15 mouse cellular contexts compared by ENCODE assay signal in the genomic region with DNA sequence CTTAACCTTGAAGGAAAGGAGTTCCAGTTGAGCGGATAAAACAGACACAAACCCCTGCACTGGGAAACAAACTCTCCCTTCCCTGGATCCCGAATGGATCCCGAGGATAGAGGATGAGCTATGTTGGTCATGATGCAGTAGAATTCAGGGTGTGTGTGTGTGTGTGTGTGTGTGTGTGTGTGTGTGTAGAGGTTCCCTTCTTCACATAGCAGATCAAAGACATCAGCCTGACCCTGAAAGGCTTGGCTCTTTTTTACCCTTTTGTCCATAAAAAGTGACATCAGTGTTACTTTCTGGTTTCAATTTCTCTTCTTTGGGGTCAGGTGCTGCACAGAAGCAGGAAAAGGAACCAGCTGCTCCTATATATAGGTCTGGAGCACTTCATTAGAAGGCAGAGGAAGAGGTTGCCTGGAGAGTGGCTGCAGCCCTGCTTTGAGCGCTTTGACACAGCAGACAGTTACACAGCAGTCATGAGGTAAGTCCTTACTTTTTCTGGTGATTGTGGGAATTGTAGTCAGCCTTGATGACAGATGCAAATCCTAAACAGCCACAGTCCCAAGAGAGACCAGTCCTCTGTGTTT. TPM values are rescaled to one million over a fixed set of nuclear protein-coding genes. Genes with fewer than 3 reads are reported as not detected.
A peak's percentile ranks its signal among the peaks of the same experiment; 100 is the strongest.
DNase-seq lines count a peak whose midpoint lies in the region; ATAC-seq and TF ChIP-seq lines count a peak whose summit lies in the region.
"Had no signal": no experiment of that assay in that cellular context is flagged by ENCODE, and none has a peak within 500 bp of the region (broad histone marks: within the 10 kb centered on the region; RNA-seq: fewer than 3 reads in every experiment).

No protein-coding gene starts in this region.

- TF ChIP-seq EP300 in heart, postnatal 0 days (IDR thresholded peaks at IDR 0.05; ENCODE audit: low read depth): no peak
- no peak for TF ChIP-seq EP300 in CH12.LX (IDR thresholded peaks at IDR 0.05; ENCODE audit: low read length)
- no peak for TF ChIP-seq EP300 in stomach, postnatal 0 days (optimal IDR thresholded peaks at IDR 0.05)

- no peak overlapping the region for H3K4me2 ChIP-seq in heart, postnatal 0 days (ENCODE audit: low read depth, low read length)
- H3K4me2 ChIP-seq in CH12.LX (ENCODE audit: insufficient read depth, low read depth, poor library complexity, severe bottlenecking): no peak overlapping the region
- H3K4me2 ChIP-seq in kidney, embryonic 16.5 days (replicated peaks; ENCODE audit: low read depth, low read length): no peak overlapping the region
- no peak overlapping the region for H3K4me2 ChIP-seq in stomach, postnatal 0 days (replicated peaks; ENCODE audit: low read depth)
- H3K4me2 ChIP-seq: limb, embryonic 13.5 days; neural tube, embryonic 12.5 days had no signal

- peaks cover 6% of the 10 kb centered on the region; the same call in 1 of the 2 replicates for H3K4me1 ChIP-seq in heart, postnatal 0 days (ENCODE audit: control insufficient read depth, insufficient read depth)
- H3K4me1 ChIP-seq in CH12.LX (ENCODE audit: control insufficient read depth in 1 of 2, insufficient read depth in 2 of 2): peaks cover 0 to 24% of the 10 kb centered on the region in 2 experiments; a peak in 2 of 4 replicates
- peaks cover 9% of the 10 kb centered on the region for H3K4me1 ChIP-seq in kidney, embryonic 16.5 days (ENCODE audit: insufficient read depth, low read length)
- no peaks in the 10 kb centered on the region for H3K4me1 ChIP-seq in stomach, postnatal 0 days (replicated peaks; ENCODE audit: control insufficient read depth, insufficient read depth)
- H3K4me1 ChIP-seq: hindbrain, embryonic 10.5 days; neural tube, embryonic 12.5 days had no signal

- dilution Hi-C loops in CH12.LX (cut with MboI; ENCODE audit: extremely low pct_ligation_motif_present, extremely low pct_unique_long_range_greater_than_20kb, low sequenced_read_pairs): no loop called here

- H3K79me2 ChIP-seq in CH12.LX (replicated peaks; ENCODE audit: control insufficient read depth, extremely low read depth, insufficient read depth, poor library complexity, severe bottlenecking): no peaks in the 10 kb centered on the region

- WGBS in heart, postnatal 0 days: 55% methylated on average over 4 of the region's 4 CpGs
- WGBS in kidney, embryonic 16.5 days: 41% methylated on average over 4 of the region's 4 CpGs
- WGBS in stomach, postnatal 0 days: 76% methylated on average over 4 of the region's 4 CpGs

- no peak overlapping the region for H3K4me3 ChIP-seq in heart, postnatal 0 days (ENCODE audit: low read depth, low read length)
- H3K4me3 ChIP-seq in CH12.LX (replicated peaks in 1 of 3; ENCODE audit: low read depth in 2 of 3, low read length in 2 of 3, poor library complexity in 1 of 3): no peak overlapping the region
- no peak overlapping the region for H3K4me3 ChIP-seq in kidney, embryonic 16.5 days (ENCODE audit: low read length)
- no peak overlapping the region for H3K4me3 ChIP-seq in stomach, postnatal 0 days (ENCODE audit: low read depth, low read length)
- H3K4me3 ChIP-seq: hindbrain, embryonic 10.5 days; limb, embryonic 13.5 days; neural tube, embryonic 12.5 days had no signal

- peak; percentile 67; the same call in 1 of the 2 replicates for ATAC-seq in heart, postnatal 0 days (ENCODE audit: insufficient read depth, low read depth)
- peak; percentile 76 for ATAC-seq in kidney, embryonic 16.5 days (ENCODE audit: low FRiP score, low TSS enrichment)
- no peak for ATAC-seq in stomach, postnatal 0 days (ENCODE audit: low FRiP score, low TSS enrichment)
- ATAC-seq in erythroid progenitor cell, adult 5-6 weeks (replicated peaks; ENCODE audit: low FRiP score, poor library complexity, severe bottlenecking): no peak

- no peak overlapping the region for H3K9ac ChIP-seq in heart, postnatal 0 days (replicated peaks; ENCODE audit: low read depth, low read length)
- no peak overlapping the region for H3K9ac ChIP-seq in CH12.LX (ENCODE audit: insufficient read depth, low read depth)
- H3K9ac ChIP-seq in kidney, embryonic 16.5 days (replicated peaks; ENCODE audit: low read length): no peak overlapping the region
- no peak overlapping the region for H3K9ac ChIP-seq in stomach, postnatal 0 days (ENCODE audit: low read length)
- H3K9ac ChIP-seq: limb, embryonic 13.5 days; neural tube, embryonic 12.5 days had no signal

- intact Hi-C loops in gastrocnemius, postnatal 36 days (cut with DNase I): no loop called here

- TF ChIP-seq RAD21 in CH12.LX (IDR thresholded peaks at IDR 0.05; ENCODE audit: low read depth, low read length): no peak

- peaks cover 18% of the 10 kb centered on the region; the same call in 1 of the 2 replicates for H3K36me3 ChIP-seq in heart, postnatal 0 days (replicated peaks; ENCODE audit: control insufficient read depth, insufficient read depth, low read length)
- H3K36me3 ChIP-seq in CH12.LX (replicated peaks in 1 of 2; ENCODE audit: control insufficient read depth in 1 of 2, insufficient read depth in 1 of 2, low read length in 1 of 2): peaks cover 0 to 21% of the 10 kb centered on the region in 2 experiments
- no peaks in the 10 kb centered on the region; the same call in 1 of the 2 replicates for H3K36me3 ChIP-seq in kidney, embryonic 16.5 days (ENCODE audit: insufficient read depth, low read length)
- H3K36me3 ChIP-seq in stomach, postnatal 0 days (ENCODE audit: control insufficient read depth, insufficient read depth, low read length): no peaks in the 10 kb centered on the region
- H3K36me3 ChIP-seq: hindbrain, embryonic 10.5 days; neural tube, embryonic 12.5 days had no signal

- H3K9me3 ChIP-seq in heart, postnatal 0 days (replicated peaks; ENCODE audit: control insufficient read depth, low read length): no peaks in the 10 kb centered on the region
- no peaks in the 10 kb centered on the region for H3K9me3 ChIP-seq in CH12.LX (replicated peaks; ENCODE audit: low read length)
- H3K9me3 ChIP-seq in kidney, embryonic 16.5 days (ENCODE audit: low read length): no peaks in the 10 kb centered on the region
- no peaks in the 10 kb centered on the region for H3K9me3 ChIP-seq in stomach, postnatal 0 days (ENCODE audit: control insufficient read depth, low read length)
- H3K9me3 ChIP-seq: hindbrain, embryonic 10.5 days; limb, embryonic 13.5 days; neural tube, embryonic 12.5 days had no signal

- DNase-seq in heart, postnatal 0 days (ENCODE audit: low spot score): peak; percentile 46
- DNase-seq in heart, adult 18-20 months: no peak
- DNase-seq in A20 (ENCODE audit: low read depth, low spot score) (peak; percentile 38), CH12.LX (ENCODE audit: extremely low read depth) (peak; percentile 31)
- no peak for DNase-seq in stomach, postnatal 0 days (ENCODE audit: low spot score)
- DNase-seq in gastrocnemius, postnatal 36 days: no peak
- DNase-seq: cerebellum, adult 8-10 months; lung, postnatal 4 days; thymus, adult 2 months had no signal

- no peak for TF ChIP-seq POLR2A in CH12.LX (IDR thresholded peaks at IDR 0.05; ENCODE audit: low read depth, low read length)

- H3K27ac ChIP-seq in heart, postnatal 0 days (ENCODE audit: low read depth): peak overlapping the region; percentile 37
- no peak overlapping the region for H3K27ac ChIP-seq in CH12.LX (ENCODE audit: insufficient read depth, low read depth)
- H3K27ac ChIP-seq in kidney, embryonic 16.5 days (ENCODE audit: low read length): no peak overlapping the region
- no peak overlapping the region for H3K27ac ChIP-seq in stomach, postnatal 0 days (replicated peaks)
- H3K27ac ChIP-seq: hindbrain, embryonic 10.5 days; limb, embryonic 13.5 days; neural tube, embryonic 12.5 days had no signal

- H3K27me3 ChIP-seq in heart, postnatal 0 days (ENCODE audit: control insufficient read depth, insufficient read depth, low read length): no peaks in the 10 kb centered on the region
- no peaks in the 10 kb centered on the region for H3K27me3 ChIP-seq in CH12.LX (replicated peaks)
- H3K27me3 ChIP-seq in kidney, embryonic 16.5 days (ENCODE audit: insufficient read depth, low read length): no peaks in the 10 kb centered on the region
- H3K27me3 ChIP-seq in stomach, postnatal 0 days (ENCODE audit: control insufficient read depth, insufficient read depth, low read length): no peaks in the 10 kb centered on the region
- H3K27me3 ChIP-seq: limb, embryonic 13.5 days; neural tube, embryonic 12.5 days had no signal

- in situ Hi-C loops in CH12.LX (cut with MboI; ENCODE audit: low pct_ligation_motif_present, low pct_unique_long_range_greater_than_20kb, low sequenced_read_pairs): no loop called here

- TF ChIP-seq CTCF in heart, postnatal 0 days (IDR thresholded peaks at IDR 0.05; ENCODE audit: low read depth): no peak
- TF ChIP-seq CTCF in CH12.LX (conservative IDR thresholded peaks at IDR 0.05 in 1 of 2, IDR thresholded peaks at IDR 0.05 in 1 of 2; ENCODE audit: low read depth in 2 of 2, low read length in 2 of 2): no peak
- TF ChIP-seq CTCF in stomach, postnatal 0 days (IDR thresholded peaks at IDR 0.05; ENCODE audit: low read depth): no peak

RNA-seq across cellular contexts. Expression of a gene that starts 13.3 kb away (rescaled TPM):
- total RNA-seq in heart, postnatal 0 days (2014; rRNA removed; ENCODE audit: low replicate concordance): 1.7 and 12.8 TPM in 2 replicates
- polyA plus RNA-seq in heart, postnatal 0 days (2015; fragmentation: Nextera tagmentation; extraction: Ambion mirVana): 2.3 and 3.0 TPM in 2 replicates
- total RNA-seq in heart, adult 18-20 months (2021): 1 to 10 TPM; 2.8 to 3.4 TPM
- total RNA-seq in CH12.LX (2012; rRNA removed) (0.08 and 0.13 TPM in 2 replicates), CH12.LX (2014; rRNA removed) (0.65 and 1.0 TPM in 2 replicates)
- 0.87 and 1.0 TPM in 2 replicates for polyA plus RNA-seq in CH12.LX (2012; ENCODE audit: insufficient read length, low read depth)
- 2.8 and 3.8 TPM in 2 replicates for polyA plus RNA-seq in kidney, embryonic 16.5 days (2015; fragmentation: Nextera tagmentation; extraction: Ambion mirVana)
- 2.5 and 2.7 TPM in 2 replicates for polyA plus RNA-seq in stomach, postnatal 0 days (2015; fragmentation: Nextera tagmentation; extraction: Ambion mirVana)
- 1 to 10 TPM; 1.4 to 2.0 TPM for total RNA-seq in gastrocnemius, postnatal 36 days (2021)
- total RNA-seq in erythroid progenitor cell, adult 5-6 weeks (2015; ENCODE audit: low replicate concordance): 2.5 and 9.2 TPM in 2 replicates
- total RNA-seq in erythroid progenitor cell, adult 5-6 weeks (2017; ENCODE audit: low replicate concordance): 2.3 and 4.5 TPM in 2 replicates

RNA-seq across cellular contexts. Expression of a gene that starts 19.5 kb away (rescaled TPM):
- total RNA-seq in heart, postnatal 0 days (2014; rRNA removed; ENCODE audit: low replicate concordance): 7.4 and 9.1 TPM in 2 replicates
- polyA plus RNA-seq in heart, postnatal 0 days (2015; fragmentation: Nextera tagmentation; extraction: Ambion mirVana): 4.3 and 4.6 TPM in 2 replicates
- 1 to 10 TPM; 3.1 to 3.7 TPM for total RNA-seq in heart, adult 18-20 months (2021)
- total RNA-seq in CH12.LX (2012; rRNA removed) (0.72 and 0.97 TPM in 2 replicates), CH12.LX (2014; rRNA removed) (8.8 and 10.1 TPM in 2 replicates)
- 5.7 and 6.0 TPM in 2 replicates for polyA plus RNA-seq in CH12.LX (2012; ENCODE audit: insufficient read length, low read depth)
- polyA plus RNA-seq in kidney, embryonic 16.5 days (2015; fragmentation: Nextera tagmentation; extraction: Ambion mirVana): 11.5 and 11.8 TPM in 2 replicates
- 2.3 and 2.5 TPM in 2 replicates for polyA plus RNA-seq in stomach, postnatal 0 days (2015; fragmentation: Nextera tagmentation; extraction: Ambion mirVana)
- 1 to 10 TPM; 1.2 to 1.4 TPM for total RNA-seq in gastrocnemius, postnatal 36 days (2021)
- 2.9 and 5.0 TPM in 2 replicates for total RNA-seq in erythroid progenitor cell, adult 5-6 weeks (2015; ENCODE audit: low replicate concordance)
- total RNA-seq in erythroid progenitor cell, adult 5-6 weeks (2017; ENCODE audit: low replicate concordance): 7.7 and 11.2 TPM in 2 replicates

RNA-seq across cellular contexts. Expression of a gene that starts 31.8 kb away (rescaled TPM):
- 0.50 and 2.8 TPM in 2 replicates for total RNA-seq in heart, postnatal 0 days (2014; rRNA removed; ENCODE audit: low replicate concordance)
- polyA plus RNA-seq in heart, postnatal 0 days (2015; fragmentation: Nextera tagmentation; extraction: Ambion mirVana): 3.3 and 3.8 TPM in 2 replicates
- 1 to 10 TPM; 1.3 to 2.5 TPM for total RNA-seq in heart, adult 18-20 months (2021)
- total RNA-seq in CH12.LX (2012; rRNA removed) (not detected in 2 replicates), CH12.LX (2014; rRNA removed) (0.09 TPM in 1 of 2 replicates, not detected in the other)
- 0.15 and 0.26 TPM in 2 replicates for polyA plus RNA-seq in CH12.LX (2012; ENCODE audit: insufficient read length, low read depth)
- 0.16 and 0.18 TPM in 2 replicates for polyA plus RNA-seq in kidney, embryonic 16.5 days (2015; fragmentation: Nextera tagmentation; extraction: Ambion mirVana)
- 8.7 and 8.8 TPM in 2 replicates for polyA plus RNA-seq in stomach, postnatal 0 days (2015; fragmentation: Nextera tagmentation; extraction: Ambion mirVana)
- total RNA-seq in gastrocnemius, postnatal 36 days (2021): not detected
- 1.1 and 1.3 TPM in 2 replicates for total RNA-seq in erythroid progenitor cell, adult 5-6 weeks (2015; ENCODE audit: low replicate concordance)
- total RNA-seq in erythroid progenitor cell, adult 5-6 weeks (2017; ENCODE audit: low replicate concordance): 2.7 TPM in 1 of 2 replicates, not detected in the other
- total RNA-seq: ES-E14 had no signal
- polyA plus RNA-seq: hindbrain, embryonic 10.5 days had no signal

RNA-seq across cellular contexts. Expression of a gene that starts 37.8 kb away (rescaled TPM):
- total RNA-seq in heart, postnatal 0 days (2014; rRNA removed; ENCODE audit: low replicate concordance): 0.57 and 2.5 TPM in 2 replicates
- polyA plus RNA-seq in heart, postnatal 0 days (2015; fragmentation: Nextera tagmentation; extraction: Ambion mirVana): 0.59 and 0.72 TPM in 2 replicates
- total RNA-seq in heart, adult 18-20 months (2021): 1 to 10 TPM in 1 of 2 experiments, under 1 TPM in 1; 0.90 to 1.5 TPM
- total RNA-seq in CH12.LX (2012; rRNA removed): not detected in 2 replicates
- not detected in 2 replicates for total RNA-seq in CH12.LX (2014; rRNA removed)
- not detected in 2 replicates for polyA plus RNA-seq in CH12.LX (2012; ENCODE audit: insufficient read length, low read depth)
- 1.1 and 1.8 TPM in 2 replicates for polyA plus RNA-seq in kidney, embryonic 16.5 days (2015; fragmentation: Nextera tagmentation; extraction: Ambion mirVana)
- 0.61 and 0.74 TPM in 2 replicates for polyA plus RNA-seq in stomach, postnatal 0 days (2015; fragmentation: Nextera tagmentation; extraction: Ambion mirVana)
- under 1 TPM; 0.59 to 0.89 TPM for total RNA-seq in gastrocnemius, postnatal 36 days (2021)
- 0.84 TPM in 1 of 2 replicates, not detected in the other for total RNA-seq in erythroid progenitor cell, adult 5-6 weeks (2015; ENCODE audit: low replicate concordance)
- total RNA-seq in erythroid progenitor cell, adult 5-6 weeks (2017; ENCODE audit: low replicate concordance): not detected in 2 replicates
- total RNA-seq: ES-E14 had no signal
- polyA plus RNA-seq: hindbrain, embryonic 10.5 days had no signal

RNA-seq across cellular contexts. Expression of a gene that starts 42.7 kb away (rescaled TPM):
- total RNA-seq in heart, postnatal 0 days (2014; rRNA removed; ENCODE audit: low replicate concordance): 30.2 and 40.1 TPM in 2 replicates
- polyA plus RNA-seq in heart, postnatal 0 days (2015; fragmentation: Nextera tagmentation; extraction: Ambion mirVana): 16.8 and 20.7 TPM in 2 replicates
- total RNA-seq in heart, adult 18-20 months (2021): 10 to 100 TPM; 22.2 to 28.9 TPM
- total RNA-seq in CH12.LX (2012; rRNA removed) (17.7 and 19.3 TPM in 2 replicates), CH12.LX (2014; rRNA removed) (38.1 and 43.5 TPM in 2 replicates)
- polyA plus RNA-seq in CH12.LX (2012; ENCODE audit: insufficient read length, low read depth): 55.7 and 63.4 TPM in 2 replicates
- 36.0 TPM in 2 replicates for polyA plus RNA-seq in kidney, embryonic 16.5 days (2015; fragmentation: Nextera tagmentation; extraction: Ambion mirVana)
- polyA plus RNA-seq in stomach, postnatal 0 days (2015; fragmentation: Nextera tagmentation; extraction: Ambion mirVana): 18.1 and 19.1 TPM in 2 replicates
- total RNA-seq in gastrocnemius, postnatal 36 days (2021): 1 to 10 TPM; 7.0 to 7.3 TPM
- total RNA-seq in erythroid progenitor cell, adult 5-6 weeks (2015; ENCODE audit: low replicate concordance): 21.4 and 26.3 TPM in 2 replicates
- total RNA-seq in erythroid progenitor cell, adult 5-6 weeks (2017; ENCODE audit: low replicate concordance): 9.1 and 11.0 TPM in 2 replicates

Comparison
In these comparisons a context has a peak if more than half of its experiments do, and no peak if none do; other contexts are left out.
1. DNase-seq: peak in heart, postnatal 0 days (single experiment), A20 (single experiment) and CH12.LX (single experiment); none in heart, adult 18-20 months (0 of 2), stomach, postnatal 0 days (single experiment) and gastrocnemius, postnatal 36 days (0 of 2).
2. ATAC-seq: peak in heart, postnatal 0 days (single experiment) and kidney, embryonic 16.5 days (single experiment); none in stomach, postnatal 0 days (single experiment) and erythroid progenitor cell, adult 5-6 weeks (single experiment).